Mouse (Mus musculus) olfactory bulb, adult 2 months (tissue): ENCODE data around the gene Tmem102.

ENCODE experiments used
- CTCF ChIP-seq: fragments of 200-500 bp; IDR thresholded peaks from 2 replicates; pipeline ENCODE4 v1.5.1; 2012; ENCODE audit warnings: low read depth, mild to moderate bottlenecking, low read length, moderate library complexity; ENCODE audit not compliant: insufficient read depth
- POLR2A ChIP-seq: fragments of 200-500 bp; IDR thresholded peaks from 2 replicates; pipeline ENCODE4 v1.6.1; 2012; ENCODE audit warnings: mild to moderate bottlenecking, low read depth, low read length, moderate library complexity; ENCODE audit not compliant: insufficient read depth

- no peak for TF ChIP-seq CTCF
- TF ChIP-seq POLR2A: no peak
These were observed 30.5 kb downstream of the Tmem102 start for GRCm38 (mm10) chr11:69774961-69775360.
